Mouse (Mus musculus) stomach, embryonic 15.5 days (tissue): ENCODE data around the gene Prim2. TPM values are rescaled to one million over a fixed set of nuclear protein-coding genes. Genes with fewer than 3 reads are reported as not detected.

Source experiments
- ATAC-seq: fragments of 200-750 bp; cut with Nextera tagmentation; 2 replicates; pipeline ENCODE4 v1.8.0; 2017; ENCODE audit warnings: low read depth, moderate number of reproducible peaks, moderate TSS enrichment; ENCODE audit not compliant: insufficient read depth, low FRiP score
- H3K27ac ChIP-seq: fragments of 300-500 bp; sonication (generic); 2 replicates; pipeline ENCODE4 v1.5.1; 2015; ENCODE audit warnings: mild to moderate bottlenecking, inconsistent platforms
- H3K27me3 ChIP-seq: fragments of 300-500 bp; sonication (generic); replicated peaks from 2 replicates; pipeline ENCODE4 v1.6.1; 2015; ENCODE audit warnings: inconsistent platforms
- H3K36me3 ChIP-seq: fragments of 300-500 bp; sonication (generic); 2 replicates; pipeline ENCODE4 v1.6.1; 2015; ENCODE audit warnings: inconsistent platforms
- H3K4me1 ChIP-seq: fragments of 300-500 bp; sonication (generic); 2 replicates; pipeline ENCODE4 v1.6.1; 2015; ENCODE audit warnings: inconsistent platforms
- H3K4me2 ChIP-seq: fragments of 300-500 bp; sonication (generic); 2 replicates; pipeline ENCODE4 v1.6.1; 2015; ENCODE audit warnings: mild to moderate bottlenecking, inconsistent platforms
- H3K4me3 ChIP-seq: fragments of 300-500 bp; sonication (generic); replicated peaks from 2 replicates; pipeline ENCODE4 v1.5.1; 2015; ENCODE audit warnings: inconsistent platforms
- H3K9ac ChIP-seq: fragments of 300-500 bp; sonication (generic); 2 replicates; pipeline ENCODE4 v1.6.1; 2015; ENCODE audit warnings: inconsistent platforms
- H3K9me3 ChIP-seq: fragments of 300-500 bp; sonication (generic); 2 replicates; pipeline ENCODE4 v1.6.1; 2016; ENCODE audit warnings: inconsistent platforms
- WGBS: fragments of 180-500 bp; shearing (Covaris S2); methylation state at CpG from one replicate; pipeline ENCODE4 v1.1.7; 2015; 5-methylcytosine and 5-hydroxymethylcytosine counted together
- polyA plus RNA-seq: library from polyadenylated mRNA; unstranded; fragments of >200 nt; fragmentation: Nextera tagmentation; extraction: Ambion mirVana; gene quantifications from 2 replicates; pipeline ENCODE4 v1.2.1, GENCODE M21; 2015

The Prim2 gene
- polyA plus RNA-seq, 1 experiment from 2014 or later: 31.9 TPM

- no peaks in the 10 kb centered on the region for H3K9me3 ChIP-seq
- H3K27me3 ChIP-seq: no peaks in the 10 kb centered on the region
- H3K36me3 ChIP-seq: no peaks in the 10 kb centered on the region
- 81% methylated on average over 9 of the region's 9 CpGs for WGBS
- H3K9ac ChIP-seq: no peak overlapping the region
- no peak overlapping the region for H3K4me2 ChIP-seq
- ATAC-seq: no peak
- no peak overlapping the region for H3K4me3 ChIP-seq
- no peak overlapping the region for H3K27ac ChIP-seq
- H3K4me1 ChIP-seq: no peaks in the 10 kb centered on the region
Measured at GRCm38 (mm10) chr1:33453299-33453698, 216.3 kb downstream of the Prim2 start.

GRCm38 (mm10) chr1:33447179-33447578 lies 222.4 kb downstream of the Prim2 start:
- no peak for ATAC-seq
- no peaks in the 10 kb centered on the region for H3K27me3 ChIP-seq
- no peak overlapping the region for H3K4me3 ChIP-seq
- no peak overlapping the region for H3K9ac ChIP-seq
- no peaks in the 10 kb centered on the region for H3K4me1 ChIP-seq
- no peaks in the 10 kb centered on the region for H3K36me3 ChIP-seq
- no peaks in the 10 kb centered on the region for H3K9me3 ChIP-seq
- H3K4me2 ChIP-seq: no peak overlapping the region
- no peak overlapping the region for H3K27ac ChIP-seq
- WGBS: 82% methylated on average over 4 of the region's 4 CpGs

- Histone ChIP-seq H3K4me3 (no peak overlapping the region), H3K9ac (no peak overlapping the region), H3K4me2 (no peak overlapping the region), H3K27me3 (no peaks in the 10 kb centered on the region), H3K36me3 (no peaks in the 10 kb centered on the region), H3K27ac (no peak overlapping the region), H3K4me1 (no peaks in the 10 kb centered on the region), H3K9me3 (no peaks in the 10 kb centered on the region)
- 87% methylated on average over 2 of the region's 2 CpGs for WGBS
- ATAC-seq: no peak
Measured at GRCm38 (mm10) chr1:33436167-33436566, 233.4 kb downstream of the Prim2 start.

Other genes with a start within 250 kb of the Prim2 start
- 24.1 and 26.8 TPM in 2 replicates for gene Rab23, start 50.1 kb upstream of the Prim2 start, polyA plus RNA-seq
- 64.5 and 71.5 TPM in 2 replicates for gene Bag2, start 88.0 kb upstream of the Prim2 start, polyA plus RNA-seq
- 20.2 and 21.0 TPM in 2 replicates for gene Zfp451, start 144.8 kb upstream of the Prim2 start, polyA plus RNA-seq
- gene Bend6, start 238.0 kb upstream of the Prim2 start, polyA plus RNA-seq: 0.83 and 1.1 TPM in 2 replicates
- 23.8 and 24.3 TPM in 2 replicates for gene Dst, start 238.4 kb upstream of the Prim2 start, polyA plus RNA-seq